Mouse (Mus musculus) thymus, adult 2 months (tissue): ENCODE data around the gene Akap2.

ENCODE experiments used
- CTCF ChIP-seq: fragments of 200-500 bp; IDR thresholded peaks from 2 replicates; pipeline ENCODE4 v1.5.1; 2012; ENCODE audit warnings: mild to moderate bottlenecking, control low read depth, low read length, moderate library complexity, borderline replicate concordance; ENCODE audit not compliant: control insufficient read depth, poor library complexity, insufficient read depth; ENCODE audit errors: extremely low read depth
- POLR2A ChIP-seq: fragments of 200-500 bp; IDR thresholded peaks from 2 replicates; pipeline ENCODE4 v1.6.1; 2012; ENCODE audit warnings: mild to moderate bottlenecking, low read length, control low read depth, moderate library complexity; ENCODE audit not compliant: control insufficient read depth, poor library complexity, insufficient read depth; ENCODE audit errors: extremely low read depth

DNA sequence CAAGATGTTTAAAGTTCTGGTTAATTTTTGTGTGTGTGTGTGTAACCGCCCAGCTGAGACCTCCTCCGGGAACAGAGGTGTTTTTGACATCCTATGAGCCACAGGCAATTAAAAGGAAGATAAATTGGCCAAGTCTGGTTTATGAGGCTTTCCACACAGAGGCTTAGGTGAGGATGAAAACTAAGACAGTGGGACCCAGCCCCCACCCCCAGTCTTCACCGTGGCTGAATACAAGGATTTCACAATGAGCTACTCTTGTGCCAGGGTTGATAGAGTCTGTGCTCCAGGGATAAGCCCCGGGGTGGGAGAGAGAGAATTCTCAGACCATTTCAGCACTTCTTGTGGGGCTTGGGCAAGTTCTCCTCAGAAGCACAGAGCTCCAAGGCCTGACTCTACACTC lies 33.6 kb downstream of the Akap2 start:
- TF ChIP-seq POLR2A (no peak), CTCF (no peak)
